Mouse (Mus musculus) liver, embryonic 12.5 days (tissue): ENCODE data around the gene Arhgap45. TPM values are rescaled to one million over a fixed set of nuclear protein-coding genes. Genes with fewer than 3 reads are reported as not detected.

Experiments
- ATAC-seq: fragments of 200-750 bp; cut with Nextera tagmentation; 2 replicates; pipeline ENCODE4 v1.8.0; 2017; ENCODE audit warnings: moderate number of reproducible peaks, mild to moderate bottlenecking, moderate library complexity
- H3K27ac ChIP-seq: fragments of 300-500 bp; sonication (generic); 2 replicates; pipeline ENCODE4 v1.5.1; 2016; ENCODE audit warnings: mild to moderate bottlenecking
- H3K27me3 ChIP-seq: fragments of 300-500 bp; sonication (generic); replicated peaks from 2 replicates; pipeline ENCODE4 v1.6.1; 2016; ENCODE audit warnings: mild to moderate bottlenecking, moderate library complexity
- H3K36me3 ChIP-seq: fragments of 300-500 bp; sonication (generic); 2 replicates; pipeline ENCODE4 v1.6.1; 2016; ENCODE audit warnings: mild to moderate bottlenecking, moderate library complexity
- H3K4me1 ChIP-seq: fragments of 300-500 bp; sonication (generic); 2 replicates; pipeline ENCODE4 v1.6.1; 2016
- H3K4me2 ChIP-seq: fragments of 300-500 bp; sonication (generic); 2 replicates; pipeline ENCODE4 v1.6.1; 2016; ENCODE audit warnings: mild to moderate bottlenecking, moderate library complexity
- H3K4me3 ChIP-seq: fragments of 300-500 bp; sonication (generic); 2 replicates; pipeline ENCODE4 v1.5.1; 2016; ENCODE audit warnings: mild to moderate bottlenecking, moderate library complexity
- H3K9ac ChIP-seq: fragments of 300-500 bp; sonication (generic); 2 replicates; pipeline ENCODE4 v1.6.1; 2016; ENCODE audit warnings: mild to moderate bottlenecking, moderate library complexity
- H3K9me3 ChIP-seq: fragments of 300-500 bp; sonication (generic); replicated peaks from 2 replicates; pipeline ENCODE4 v1.6.1; 2016; ENCODE audit warnings: mild to moderate bottlenecking, moderate library complexity
- WGBS: fragments of 180-500 bp; shearing (Covaris S2); methylation state at CpG from one replicate; pipeline ENCODE4 v1.1.7; 2016; ENCODE audit not compliant: insufficient replicate concordance; 5-methylcytosine and 5-hydroxymethylcytosine counted together
- polyA plus RNA-seq: library from polyadenylated mRNA; unstranded; fragments of >200 nt; fragmentation: Nextera tagmentation; extraction: Ambion mirVana; gene quantifications from 2 replicates; pipeline ENCODE4 v1.2.1, GENCODE M21; 2016

Gene Arhgap45
- polyA plus RNA-seq, 1 experiment from 2014 or later: 22.8 TPM

DNA sequence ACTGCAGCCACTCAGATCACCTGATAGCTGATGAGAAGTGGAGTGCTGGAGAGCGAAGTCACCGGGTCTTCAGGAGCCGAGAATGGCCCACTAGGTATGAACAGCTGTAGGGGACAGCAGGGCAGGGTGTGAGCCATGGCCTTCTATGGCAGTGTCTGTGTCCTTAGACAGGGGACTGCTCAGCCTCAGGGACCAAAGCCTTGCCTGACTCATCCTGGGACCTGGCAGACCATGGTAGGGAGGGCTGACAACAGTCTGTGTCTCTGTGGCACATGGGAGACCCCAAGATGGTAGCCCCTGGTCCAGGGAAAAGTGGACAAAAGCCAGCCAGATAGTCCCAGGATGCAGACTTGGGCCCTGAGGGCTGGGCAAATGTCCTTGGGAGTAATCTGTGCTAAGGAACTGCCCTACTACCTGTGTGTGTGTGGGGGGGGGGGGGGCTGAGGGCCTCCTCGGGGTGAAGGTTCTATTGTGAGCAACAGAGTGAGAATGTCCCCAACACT is 53.5 kb downstream of the Arhgap45 start:
- Histone ChIP-seq H3K36me3 (peaks cover 61% of the 10 kb centered on the region), H3K4me1 (peaks cover 62% of the 10 kb centered on the region), H3K9ac (0 out of 2 replicates have a peak overlapping the region, but pooled peaks have one; percentile 5), H3K27me3 (no peaks in the 10 kb centered on the region), H3K4me2 (no peak overlapping the region), H3K9me3 (no peaks in the 10 kb centered on the region), H3K4me3 (no peak overlapping the region), H3K27ac (peak overlapping the region; percentile 90)
- ATAC-seq: no peak
- WGBS: 86% methylated on average over 4 of the region's 4 CpGs

DNA sequence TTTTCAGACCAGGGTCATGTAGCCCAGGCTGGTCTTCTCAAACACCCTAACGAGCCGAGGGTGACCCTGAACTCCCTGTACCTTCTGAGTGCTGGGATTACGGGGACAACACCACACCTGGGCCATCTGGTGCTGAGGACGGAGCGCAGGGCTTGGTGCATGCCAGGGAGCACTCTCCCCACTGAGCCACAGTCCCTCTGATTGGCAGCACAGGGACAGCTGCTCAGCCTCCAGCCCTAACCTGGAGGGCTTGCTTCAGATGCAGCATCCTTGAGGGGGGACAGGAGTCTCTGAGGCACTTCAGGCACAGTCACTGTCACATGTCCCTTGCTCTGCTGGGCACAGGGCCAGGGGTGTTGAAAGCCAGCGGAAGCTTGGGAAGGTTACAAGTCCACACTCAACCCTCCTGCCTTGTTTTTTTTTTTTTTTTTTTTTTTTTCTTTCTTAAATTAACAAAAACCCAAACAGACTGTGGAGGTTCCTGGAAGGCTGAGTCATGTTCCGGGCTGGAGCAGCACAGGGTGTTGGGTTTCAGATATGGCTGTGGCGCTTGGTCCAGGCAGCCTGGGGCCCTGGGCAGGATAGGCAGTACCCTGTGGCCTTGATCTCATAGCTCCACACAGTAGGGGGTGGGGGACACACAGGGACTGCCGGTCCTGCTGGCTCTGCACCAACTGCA is 54.5 kb downstream of the Arhgap45 start:
- peak overlapping the region; percentile 90 for H3K27ac ChIP-seq
- no peaks in the 10 kb centered on the region for H3K27me3 ChIP-seq
- H3K4me3 ChIP-seq: peak overlapping the region; percentile 4; the same call in 1 of the 2 replicates
- H3K36me3 ChIP-seq: peaks cover 60% of the 10 kb centered on the region
- H3K9ac ChIP-seq: peak overlapping the region; percentile 58
- WGBS: 55% methylated on average over 9 of the region's 9 CpGs
- no peaks in the 10 kb centered on the region for H3K9me3 ChIP-seq
- ATAC-seq: peak; percentile 96
- H3K4me2 ChIP-seq: peak overlapping the region; percentile 49
- H3K4me1 ChIP-seq: peaks cover 67% of the 10 kb centered on the region

- Histone ChIP-seq H3K9ac (peak overlapping the region; percentile 58), H3K4me1 (peaks cover 71% of the 10 kb centered on the region)
- WGBS: 78% methylated on average over 3 of the region's 3 CpGs
These were observed 55.1 kb downstream of the Arhgap45 start for GRCm38 (mm10) chr10:80071516-80071900.

GRCm38 (mm10) chr10:80072623-80073489 is 56.4 kb downstream of the Arhgap45 start:
- H3K9me3 ChIP-seq: no peaks in the 10 kb centered on the region
- peaks cover 71% of the 10 kb centered on the region for H3K4me1 ChIP-seq
- no peak for ATAC-seq
- no peak overlapping the region for H3K4me3 ChIP-seq
- H3K27me3 ChIP-seq: no peaks in the 10 kb centered on the region
- H3K9ac ChIP-seq: no peak overlapping the region
- peak overlapping the region; percentile 90 for H3K27ac ChIP-seq
- peaks cover 55% of the 10 kb centered on the region for H3K36me3 ChIP-seq
- WGBS: 84% methylated on average over 20 of the region's 20 CpGs
- no peak overlapping the region for H3K4me2 ChIP-seq

More at GRCm38 (mm10) chr10:80071516-80071900, 55.1 kb downstream of the Arhgap45 start:
- Histone ChIP-seq H3K4me3 (peak overlapping the region; percentile 4; the same call in 1 of the 2 replicates), H3K36me3 (peaks cover 62% of the 10 kb centered on the region), H3K27me3 (no peaks in the 10 kb centered on the region), H3K27ac (peak overlapping the region; percentile 90), H3K9me3 (no peaks in the 10 kb centered on the region), H3K4me2 (peak overlapping the region; percentile 49)
- no peak; the same call in none of the 2 replicates for ATAC-seq

- peaks cover 79% of the 10 kb centered on the region for H3K4me1 ChIP-seq
- no peaks in the 10 kb centered on the region for H3K9me3 ChIP-seq
- peak overlapping the region; percentile 55 for H3K9ac ChIP-seq
- 0 out of 2 replicates have a peak, but pooled peaks have one; percentile 20 for ATAC-seq
- peak overlapping the region; percentile 59 for H3K27ac ChIP-seq
- peak overlapping the region; percentile 30 for H3K4me3 ChIP-seq
- peaks cover 55% of the 10 kb centered on the region for H3K36me3 ChIP-seq
- 15% methylated on average over 28 of the region's 28 CpGs for WGBS
- H3K27me3 ChIP-seq: no peaks in the 10 kb centered on the region
- H3K4me2 ChIP-seq: peak overlapping the region; percentile 61
These were observed 58.6 kb downstream of the Arhgap45 start for GRCm38 (mm10) chr10:80074813-80075601.

DNA sequence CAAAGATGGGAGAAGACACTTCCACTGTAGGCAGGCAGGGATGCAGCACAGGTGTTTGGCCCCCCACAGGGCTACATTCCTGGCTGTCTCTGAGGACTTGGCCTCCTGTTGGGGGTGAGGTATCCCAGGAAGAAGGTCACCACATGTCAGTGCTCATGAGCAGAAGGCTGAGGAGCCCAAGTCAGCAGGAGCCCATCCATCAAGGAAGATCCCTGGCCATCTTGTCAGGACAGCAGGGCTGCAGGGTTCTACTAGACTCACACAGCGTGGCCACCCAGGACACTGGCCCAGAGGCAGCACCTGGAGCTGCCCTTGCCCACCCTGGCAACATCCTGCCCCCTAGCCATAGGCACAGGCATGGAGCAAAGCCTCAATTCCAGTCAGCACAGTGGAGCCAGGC is 59.5 kb downstream of the Arhgap45 start:
- Histone ChIP-seq H3K9me3 (no peaks in the 10 kb centered on the region), H3K4me3 (no peak overlapping the region), H3K9ac (peak overlapping the region; percentile 3; the same call in 1 of the 2 replicates), H3K4me1 (peaks cover 79% of the 10 kb centered on the region), H3K27ac (peak overlapping the region; percentile 59), H3K36me3 (peaks cover 65% of the 10 kb centered on the region), H3K27me3 (no peaks in the 10 kb centered on the region), H3K4me2 (no peak overlapping the region)
- ATAC-seq: no peak
- WGBS: 80% methylated on average over 1 of the region's 1 CpGs

DNA sequence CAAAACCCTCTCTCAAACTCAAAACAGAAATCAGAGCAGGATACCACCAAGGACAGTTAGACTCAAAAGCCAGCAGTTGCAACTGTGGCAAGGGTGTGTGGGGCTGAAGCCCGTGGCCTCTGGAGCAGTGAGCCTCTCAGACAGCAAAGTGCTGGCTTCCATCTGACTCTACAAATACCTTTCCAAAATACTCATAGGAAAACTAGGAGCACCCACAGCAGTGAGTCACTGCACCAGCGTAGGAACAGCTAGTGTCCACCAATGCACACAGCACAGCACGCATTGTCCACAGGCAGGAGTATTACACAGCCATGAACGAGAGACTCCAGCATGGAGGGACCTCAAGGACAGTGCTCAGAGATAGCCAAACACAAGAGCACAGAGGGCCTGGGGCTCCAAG is 59.9 kb downstream of the Arhgap45 start:
- ATAC-seq: no peak
- Histone ChIP-seq H3K9ac (no peak overlapping the region), H3K27me3 (no peaks in the 10 kb centered on the region), H3K4me3 (no peak overlapping the region), H3K9me3 (no peaks in the 10 kb centered on the region), H3K4me2 (no peak overlapping the region), H3K27ac (peak overlapping the region; percentile 59), H3K36me3 (peaks cover 69% of the 10 kb centered on the region), H3K4me1 (peaks cover 79% of the 10 kb centered on the region)
- 87% methylated on average over 4 of the region's 4 CpGs for WGBS

GRCm38 (mm10) chr10:80077312-80077711 is 60.9 kb downstream of the Arhgap45 start:
- WGBS: 73% methylated on average over 5 of the region's 5 CpGs
- Histone ChIP-seq H3K36me3 (peaks cover 70% of the 10 kb centered on the region), H3K9me3 (no peaks in the 10 kb centered on the region), H3K4me2 (no peak overlapping the region), H3K4me1 (peaks cover 79% of the 10 kb centered on the region), H3K4me3 (no peak overlapping the region), H3K27ac (peak overlapping the region; percentile 49; the same call in 1 of the 2 replicates), H3K9ac (no peak overlapping the region), H3K27me3 (no peaks in the 10 kb centered on the region)
- ATAC-seq: no peak

DNA sequence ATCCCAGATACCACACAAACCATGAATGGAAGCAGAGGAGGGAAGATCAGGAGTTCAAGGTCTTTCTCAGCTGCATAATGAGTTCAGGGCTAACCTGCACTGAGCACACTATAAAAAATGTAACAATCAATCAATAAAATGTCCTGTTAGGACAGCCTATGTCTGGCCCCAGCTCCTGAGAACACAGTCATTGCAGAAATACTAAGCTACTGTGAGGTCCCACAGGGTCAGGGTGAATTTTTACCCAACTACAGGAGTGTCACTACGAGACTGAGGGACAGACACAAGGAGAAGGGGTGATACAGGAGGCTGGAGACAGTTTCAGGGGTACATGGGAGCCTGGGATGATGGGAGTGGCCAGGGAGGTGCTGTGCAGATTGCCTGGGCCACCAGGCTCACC is 61.9 kb downstream of the Arhgap45 start:
- no peak overlapping the region for H3K9ac ChIP-seq
- H3K9me3 ChIP-seq: no peaks in the 10 kb centered on the region
- H3K36me3 ChIP-seq: peaks cover 79% of the 10 kb centered on the region
- 88% methylated on average over 1 of the region's 1 CpGs for WGBS
- H3K27me3 ChIP-seq: no peaks in the 10 kb centered on the region
- peak overlapping the region; percentile 51; the same call in 1 of the 2 replicates for H3K27ac ChIP-seq
- peaks cover 79% of the 10 kb centered on the region for H3K4me1 ChIP-seq
- ATAC-seq: no peak
- H3K4me3 ChIP-seq: no peak overlapping the region
- no peak overlapping the region for H3K4me2 ChIP-seq

- Histone ChIP-seq H3K27ac (peak overlapping the region; percentile 96), H3K9me3 (no peaks in the 10 kb centered on the region), H3K27me3 (no peaks in the 10 kb centered on the region), H3K9ac (peak overlapping the region; percentile 73), H3K36me3 (peaks cover 90% of the 10 kb centered on the region), H3K4me3 (peak overlapping the region; percentile 32), H3K4me1 (peaks cover 73% of the 10 kb centered on the region), H3K4me2 (peak overlapping the region; percentile 76)
- ATAC-seq: peak; percentile 88
- WGBS: 52% methylated on average over 16 of the region's 16 CpGs
These were observed 64.1 kb downstream of the Arhgap45 start for GRCm38 (mm10) chr10:80080396-80081070.
